ENCODE assay signal across 8 mouse cellular contexts in genomic region chr10:79988506-79989271, GRCm38 (mm10). TPM values are rescaled to one million over a fixed set of nuclear protein-coding genes. Genes with fewer than 3 reads are reported as not detected.
DNase-seq lines count a peak whose midpoint lies in the region; ATAC-seq and TF ChIP-seq lines count a peak whose summit lies in the region.

Cnn2 (plus strand) TSS chr10:79988584.

- peak; percentile 64 for DNase-seq in 3T3-L1 (ENCODE audit: low read depth, low spot score)
- DNase-seq in adrenal gland, adult 18-20 months (ENCODE audit: low spot score in 2 of 2): peak; percentile 49 to 63
- DNase-seq in hindbrain, embryonic 11.5 days (ENCODE audit: low spot score): peak; percentile 55
- peak; percentile 84 for DNase-seq in limb, embryonic 14.5 days (ENCODE audit: low spot score)
- DNase-seq in midbrain, embryonic 14.5 days: no peak
- peak; percentile 76 for DNase-seq in testis, postnatal 10 days (ENCODE audit: low spot score)
- DNase-seq in cerebellum, postnatal 10 days: no peak

- H3K4me2 ChIP-seq in forebrain, embryonic 13.5 days: peak within 1 kb of the TSS; percentile 58
- peak within 1 kb of the TSS; percentile 38 for H3K4me2 ChIP-seq in hindbrain, embryonic 11.5 days (replicated peaks; ENCODE audit: low read depth, low read length)
- peak within 1 kb of the TSS; percentile 72 for H3K4me2 ChIP-seq in limb, embryonic 14.5 days (replicated peaks; ENCODE audit: low read depth, low read length, severe bottlenecking)
- H3K4me2 ChIP-seq in midbrain, embryonic 14.5 days (ENCODE audit: low read length): peak within 1 kb of the TSS; percentile 46

- H3K4me3 ChIP-seq in forebrain, embryonic 13.5 days: peak within 1 kb of the TSS; percentile 42
- H3K4me3 ChIP-seq in hindbrain, embryonic 11.5 days (ENCODE audit: low read depth, low read length): peak within 1 kb of the TSS; percentile 40
- H3K4me3 ChIP-seq in limb, embryonic 14.5 days (replicated peaks; ENCODE audit: low read length): peak within 1 kb of the TSS; percentile 73
- peak within 1 kb of the TSS; percentile 32 for H3K4me3 ChIP-seq in midbrain, embryonic 14.5 days (replicated peaks; ENCODE audit: low read depth, low read length)

- peaks cover 22% of the 10 kb centered on the region for H3K4me1 ChIP-seq in forebrain, embryonic 13.5 days
- peaks cover 4% of the 10 kb centered on the region; the same call in 1 of the 2 replicates for H3K4me1 ChIP-seq in hindbrain, embryonic 11.5 days (replicated peaks; ENCODE audit: control insufficient read depth, insufficient read depth, low read length)
- H3K4me1 ChIP-seq in limb, embryonic 14.5 days (ENCODE audit: control insufficient read depth, insufficient read depth, low read length): peaks cover 32% of the 10 kb centered on the region
- peaks cover 5% of the 10 kb centered on the region; the same call in 1 of the 2 replicates for H3K4me1 ChIP-seq in midbrain, embryonic 14.5 days (ENCODE audit: control insufficient read depth, insufficient read depth, low read length)

- H3K9me3 ChIP-seq in forebrain, embryonic 13.5 days (replicated peaks): peaks cover 11% of the 10 kb centered on the region
- H3K9me3 ChIP-seq in hindbrain, embryonic 11.5 days (ENCODE audit: control insufficient read depth, low read length): no peaks in the 10 kb centered on the region
- H3K9me3 ChIP-seq in limb, embryonic 14.5 days (ENCODE audit: control insufficient read depth, low read length): no peaks in the 10 kb centered on the region
- peaks cover 3% of the 10 kb centered on the region; the same call in 1 of the 2 replicates for H3K9me3 ChIP-seq in midbrain, embryonic 14.5 days (ENCODE audit: control insufficient read depth, low read length)

- H3K27ac ChIP-seq in forebrain, embryonic 13.5 days: no peak within 1 kb of the TSS
- H3K27ac ChIP-seq in hindbrain, embryonic 11.5 days (ENCODE audit: low read depth, low read length): peak within 1 kb of the TSS; percentile 31; the same call in 1 of the 2 replicates
- peak within 1 kb of the TSS; percentile 67 for H3K27ac ChIP-seq in limb, embryonic 14.5 days (replicated peaks; ENCODE audit: low read depth, low read length)
- no peak within 1 kb of the TSS for H3K27ac ChIP-seq in midbrain, embryonic 14.5 days (replicated peaks; ENCODE audit: low read depth, low read length)

- H3K27me3 ChIP-seq in forebrain, embryonic 13.5 days: peaks cover 48% of the 10 kb centered on the region
- H3K27me3 ChIP-seq in hindbrain, embryonic 11.5 days (ENCODE audit: control insufficient read depth, insufficient read depth, low read length): peaks cover 38% of the 10 kb centered on the region
- H3K27me3 ChIP-seq in limb, embryonic 14.5 days (ENCODE audit: control insufficient read depth, insufficient read depth, low read length): no peaks in the 10 kb centered on the region
- peaks cover 38% of the 10 kb centered on the region for H3K27me3 ChIP-seq in midbrain, embryonic 14.5 days (ENCODE audit: control insufficient read depth, insufficient read depth, low read length)

- H3K36me3 ChIP-seq in forebrain, embryonic 13.5 days (ENCODE audit: poor library complexity, severe bottlenecking): no peaks in the 10 kb centered on the region
- no peaks in the 10 kb centered on the region for H3K36me3 ChIP-seq in hindbrain, embryonic 11.5 days (ENCODE audit: control insufficient read depth, insufficient read depth, low read length)
- H3K36me3 ChIP-seq in limb, embryonic 14.5 days (ENCODE audit: control insufficient read depth, insufficient read depth, low read length): peaks cover 30% of the 10 kb centered on the region
- H3K36me3 ChIP-seq in midbrain, embryonic 14.5 days (ENCODE audit: control insufficient read depth, insufficient read depth, low read length): no peaks in the 10 kb centered on the region

- WGBS in forebrain, embryonic 13.5 days: 2% methylated on average over 42 of the region's 59 CpGs
- under 1% methylated on average over 59 of the region's 59 CpGs for WGBS in hindbrain, embryonic 11.5 days
- under 1% methylated on average over 55 of the region's 59 CpGs for WGBS in limb, embryonic 14.5 days
- WGBS in midbrain, embryonic 14.5 days: 1% methylated on average over 59 of the region's 59 CpGs

- no peak for ATAC-seq in forebrain, embryonic 13.5 days
- no peak for ATAC-seq in hindbrain, embryonic 11.5 days (ENCODE audit: low FRiP score)
- ATAC-seq in limb, embryonic 14.5 days (ENCODE audit: low FRiP score, low read depth): no peak
- no peak for ATAC-seq in midbrain, embryonic 14.5 days (ENCODE audit: low FRiP score, low TSS enrichment)

- no peak for TF ChIP-seq POLR2A in limb, embryonic 14.5 days (IDR thresholded peaks at IDR 0.05; ENCODE audit: borderline replicate concordance, extremely low read depth, insufficient read depth, insufficient read length)

- H3K9ac ChIP-seq in forebrain, embryonic 13.5 days: peak within 1 kb of the TSS; percentile 60
- H3K9ac ChIP-seq in hindbrain, embryonic 11.5 days (ENCODE audit: low read depth, low read length): peak within 1 kb of the TSS; percentile 17; the same call in 1 of the 2 replicates
- peak within 1 kb of the TSS; percentile 80 for H3K9ac ChIP-seq in limb, embryonic 14.5 days (ENCODE audit: low read depth, low read length, severe bottlenecking)
- H3K9ac ChIP-seq in midbrain, embryonic 14.5 days (replicated peaks; ENCODE audit: low read length): no peak within 1 kb of the TSS; the same call in 1 of the 2 replicates

RNA-seq across cellular contexts. Expression of gene Cnn2, which starts in this region (rescaled TPM):
- total RNA-seq in adrenal gland, adult 18-20 months (2021): 10 to 100 TPM; 28.5 to 49.0 TPM
- 30.0 and 32.2 TPM in 2 replicates for polyA plus RNA-seq in forebrain, embryonic 13.5 days (2015; fragmentation: Nextera tagmentation; extraction: Ambion mirVana)
- 180 and 221 TPM in 2 replicates for polyA plus RNA-seq in hindbrain, embryonic 11.5 days (2014; fragmentation: Nextera tagmentation; extraction: Ambion mirVana)
- 133 and 173 TPM in 2 replicates for polyA plus RNA-seq in limb, embryonic 14.5 days (2012; rRNA removed)
- 273 and 290 TPM in 2 replicates for polyA plus RNA-seq in limb, embryonic 14.5 days (2014; fragmentation: Nextera tagmentation; extraction: Ambion mirVana)
- 10.9 and 35.0 TPM in 2 replicates for polyA plus RNA-seq in midbrain, embryonic 14.5 days (2014; fragmentation: Nextera tagmentation; extraction: Ambion mirVana)

Comparison
In these comparisons a context has a peak if more than half of its experiments do, and no peak if none do; other contexts are left out.
1. DNase-seq: peak in 3T3-L1 (single experiment), adrenal gland, adult 18-20 months (2 of 2), hindbrain, embryonic 11.5 days (single experiment), limb, embryonic 14.5 days (single experiment) and testis, postnatal 10 days (single experiment); none in midbrain, embryonic 14.5 days (single experiment) and cerebellum, postnatal 10 days (0 of 2).
2. H3K27ac ChIP-seq: peak in hindbrain, embryonic 11.5 days (single experiment) and limb, embryonic 14.5 days (single experiment); none in forebrain, embryonic 13.5 days (single experiment) and midbrain, embryonic 14.5 days (single experiment).
3. Peak in every context shown above with its lines, with median percentiles within 50 percentile points of each other: H3K4me2 ChIP-seq and H3K4me3 ChIP-seq.